Mouse (Mus musculus): ENCODE data around the gene Rpl11. TPM values are rescaled to one million over a fixed set of nuclear protein-coding genes. Genes with fewer than 3 reads are reported as not detected.

The Rpl11 gene
- polyA plus RNA-seq, 2 experiments, result 341 to 805 TPM

- WGBS (ENCODE audit: insufficient replicate concordance), result 41% methylated on average over 19 of the region's 19 CpGs
- Histone ChIP-seq H3K36me3 (replicated peaks; ENCODE audit: control insufficient read depth, insufficient read depth, low read depth) (no peaks in the 10 kb centered on the region), H3K27me3 (ENCODE audit: control insufficient read depth, insufficient read depth, low read length) (no peaks in the 10 kb centered on the region), H3K9ac (replicated peaks) (peak overlapping the region; percentile 52), H3K4me1 (replicated peaks; ENCODE audit: control insufficient read depth in 2 of 2, insufficient read depth in 2 of 2, low read length in 1 of 2) (peaks cover 14 to 39% of the 10 kb centered on the region in 2 experiments), H3K4me3 (ENCODE audit: insufficient read depth in 1 of 2, low read depth in 2 of 2, low read length in 2 of 2) (no peak overlapping the region), H3K9me3 (ENCODE audit: control insufficient read depth, low read length) (no peaks in the 10 kb centered on the region), H3K4me2 (ENCODE audit: low read depth) (peak overlapping the region; percentile 47), H3K27ac (peak overlapping the region; percentile 51)
- TF ChIP-seq CTCF (IDR thresholded peaks at IDR 0.05; ENCODE audit: low read depth), result no peak
- TF ChIP-seq EP300 (IDR thresholded peaks at IDR 0.05; ENCODE audit: low read depth), result no peak
- DNase-seq (ENCODE audit: low read depth in 3 of 3, low spot score in 3 of 3) (no peak), ATAC-seq (ENCODE audit: insufficient read depth) (no peak)
Observed at GRCm38 (mm10) chr4:136028132-136028564, 25.1 kb downstream of the Rpl11 start.

GRCm38 (mm10) chr4:136027416-136028131 is 25.7 kb downstream of the Rpl11 start:
- no peak for ATAC-seq (ENCODE audit: insufficient read depth)
- H3K27ac ChIP-seq, result peak overlapping the region; percentile 21; the same call in 1 of the 2 replicates
- 67% methylated on average over 8 of the region's 8 CpGs for WGBS (ENCODE audit: insufficient replicate concordance)

GRCm38 (mm10) chr4:136025350-136025749 is 27.9 kb downstream of the Rpl11 start:
- no peaks in the 10 kb centered on the region for H3K9me3 ChIP-seq (ENCODE audit: control insufficient read depth, low read length)
- TF ChIP-seq EP300 (IDR thresholded peaks at IDR 0.05; ENCODE audit: low read depth), result no peak
- TF ChIP-seq CTCF (IDR thresholded peaks at IDR 0.05; ENCODE audit: low read depth), result peak; percentile 22; the same call in 1 of the 2 replicates

More at GRCm38 (mm10) chr4:136027416-136028131, 25.7 kb downstream of the Rpl11 start:
- H3K27me3 ChIP-seq (ENCODE audit: control insufficient read depth, insufficient read depth, low read length), result no peaks in the 10 kb centered on the region
- no peaks in the 10 kb centered on the region for H3K9me3 ChIP-seq (ENCODE audit: control insufficient read depth, low read length)
- H3K36me3 ChIP-seq (replicated peaks; ENCODE audit: control insufficient read depth, insufficient read depth, low read depth), result no peaks in the 10 kb centered on the region
- peaks cover 14 to 39% of the 10 kb centered on the region in 2 experiments for H3K4me1 ChIP-seq (replicated peaks; ENCODE audit: control insufficient read depth in 2 of 2, insufficient read depth in 2 of 2, low read length in 1 of 2)
- TF ChIP-seq CTCF (IDR thresholded peaks at IDR 0.05; ENCODE audit: low read depth) (no peak), EP300 (IDR thresholded peaks at IDR 0.05; ENCODE audit: low read depth) (no peak)
- H3K4me3 ChIP-seq (ENCODE audit: insufficient read depth in 1 of 2, low read depth in 2 of 2, low read length in 2 of 2), result no peak overlapping the region
- no peak overlapping the region; the same call in 1 of the 2 replicates for H3K4me2 ChIP-seq (ENCODE audit: low read depth)
- DNase-seq (ENCODE audit: low read depth in 3 of 3, low spot score in 3 of 3), result no peak
- H3K9ac ChIP-seq (replicated peaks), result no peak overlapping the region

GRCm38 (mm10) chr4:136022924-136023323 is 30.3 kb downstream of the Rpl11 start:
- WGBS (ENCODE audit: insufficient replicate concordance), result 95% methylated on average over 9 of the region's 9 CpGs
- ATAC-seq (ENCODE audit: insufficient read depth), result no peak
- TF ChIP-seq CTCF (IDR thresholded peaks at IDR 0.05; ENCODE audit: low read depth) (no peak), EP300 (IDR thresholded peaks at IDR 0.05; ENCODE audit: low read depth) (no peak)

More at GRCm38 (mm10) chr4:136025350-136025749, 27.9 kb downstream of the Rpl11 start:
- 71% methylated on average over 1 of the region's 1 CpGs for WGBS (ENCODE audit: insufficient replicate concordance)
- Histone ChIP-seq H3K4me2 (ENCODE audit: low read depth) (no peak overlapping the region), H3K4me3 (ENCODE audit: insufficient read depth in 1 of 2, low read depth in 2 of 2, low read length in 2 of 2) (no peak overlapping the region), H3K4me1 (replicated peaks; ENCODE audit: control insufficient read depth in 2 of 2, insufficient read depth in 2 of 2, low read length in 1 of 2) (peaks cover 20 to 29% of the 10 kb centered on the region in 2 experiments), H3K36me3 (replicated peaks; ENCODE audit: control insufficient read depth, insufficient read depth, low read depth) (no peaks in the 10 kb centered on the region), H3K9ac (replicated peaks) (no peak overlapping the region), H3K27me3 (ENCODE audit: control insufficient read depth, insufficient read depth, low read length) (no peaks in the 10 kb centered on the region), H3K27ac (no peak overlapping the region)
- ATAC-seq (ENCODE audit: insufficient read depth) (no peak), DNase-seq (ENCODE audit: low read depth in 3 of 3, low spot score in 3 of 3) (no peak)

GRCm38 (mm10) chr4:136021549-136022047 is 31.6 kb downstream of the Rpl11 start, which contains the start of gene Eloa:
Gene Eloa, minus strand, starts transcription at chr4:136021763.
- Histone ChIP-seq H3K9ac (replicated peaks) (peak within 1 kb of the TSS; percentile 96), H3K36me3 (replicated peaks; ENCODE audit: control insufficient read depth, insufficient read depth, low read depth) (no peaks in the 10 kb centered on the region; the same call in 1 of the 2 replicates), H3K4me2 (ENCODE audit: low read depth) (peak within 1 kb of the TSS; percentile 95), H3K4me1 (replicated peaks; ENCODE audit: control insufficient read depth in 2 of 2, insufficient read depth in 2 of 2, low read length in 1 of 2) (peaks cover 12 to 20% of the 10 kb centered on the region in 2 experiments), H3K27me3 (ENCODE audit: control insufficient read depth, insufficient read depth, low read length) (no peaks in the 10 kb centered on the region), H3K9me3 (ENCODE audit: control insufficient read depth, low read length) (no peaks in the 10 kb centered on the region), H3K27ac (peak within 1 kb of the TSS; percentile 76), H3K4me3 (ENCODE audit: insufficient read depth in 1 of 2, low read depth in 2 of 2, low read length in 2 of 2) (peak within 1 kb of the TSS; percentile 90 to 97)
- WGBS (ENCODE audit: insufficient replicate concordance), result under 1% methylated on average over 48 of the region's 48 CpGs
- no peak for TF ChIP-seq EP300 (IDR thresholded peaks at IDR 0.05; ENCODE audit: low read depth)
- no peak; the same call in 1 of the 2 replicates for TF ChIP-seq CTCF (IDR thresholded peaks at IDR 0.05; ENCODE audit: low read depth)
- ATAC-seq (ENCODE audit: insufficient read depth) (peak; percentile 98), DNase-seq (ENCODE audit: low read depth in 3 of 3, low spot score in 3 of 3) (peak; percentile 98 to 99 (median 99))

More at GRCm38 (mm10) chr4:136022924-136023323, 30.3 kb downstream of the Rpl11 start:
- no peak overlapping the region for H3K4me2 ChIP-seq (ENCODE audit: low read depth)
- no peak overlapping the region for H3K9ac ChIP-seq (replicated peaks)
- DNase-seq (ENCODE audit: low read depth in 3 of 3, low spot score in 3 of 3), result no peak
- no peaks in the 10 kb centered on the region for H3K9me3 ChIP-seq (ENCODE audit: control insufficient read depth, low read length)
- no peak overlapping the region for H3K27ac ChIP-seq
- no peaks in the 10 kb centered on the region; the same call in 1 of the 2 replicates for H3K36me3 ChIP-seq (replicated peaks; ENCODE audit: control insufficient read depth, insufficient read depth, low read depth)
- no peaks in the 10 kb centered on the region for H3K27me3 ChIP-seq (ENCODE audit: control insufficient read depth, insufficient read depth, low read length)
- peaks cover 19 to 21% of the 10 kb centered on the region in 2 experiments for H3K4me1 ChIP-seq (replicated peaks; ENCODE audit: control insufficient read depth in 2 of 2, insufficient read depth in 2 of 2, low read length in 1 of 2)
- H3K4me3 ChIP-seq (ENCODE audit: insufficient read depth in 1 of 2, low read depth in 2 of 2, low read length in 2 of 2), result no peak overlapping the region

Measured in liver, embryonic 14.5 days (tissue).